Mouse (Mus musculus): ENCODE measurements around the gene Ppih.

Ppih gene

GRCm38 (mm10) chr4:119320131-119320830 lies at the start of gene Ppih:
Ppih (minus strand) TSS chr4:119320546.
- peak; percentile 89 for DNase-seq (ENCODE audit: low spot score)

- no peak for DNase-seq (ENCODE audit: low spot score)
These were observed 49.1 kb upstream of the Ppih start for GRCm38 (mm10) chr4:119369460-119369859.

GRCm38 (mm10) chr4:119366758-119367526 lies 46.6 kb upstream of the Ppih start:
- no peak for DNase-seq (ENCODE audit: low spot score)

GRCm38 (mm10) chr4:119362231-119362630 lies 41.9 kb upstream of the Ppih start:
- DNase-seq (ENCODE audit: low spot score), result no peak

GRCm38 (mm10) chr4:119359196-119359971 lies 39.0 kb upstream of the Ppih start:
- DNase-seq (ENCODE audit: low spot score), result no peak

- DNase-seq (ENCODE audit: low spot score), result no peak
These were observed 25.2 kb upstream of the Ppih start for GRCm38 (mm10) chr4:119345508-119345907.

GRCm38 (mm10) chr4:119338861-119339361 lies 18.6 kb upstream of the Ppih start:
- peak; percentile 7 for DNase-seq (ENCODE audit: low spot score)

GRCm38 (mm10) chr4:119338422-119338821 lies 18.1 kb upstream of the Ppih start:
- no peak for DNase-seq (ENCODE audit: low spot score)

- DNase-seq (ENCODE audit: low spot score), result no peak
These were observed 13.1 kb upstream of the Ppih start for GRCm38 (mm10) chr4:119333487-119333886.

GRCm38 (mm10) chr4:119320896-119321550 lies 677 bp upstream of the Ppih start:
- no peak for DNase-seq (ENCODE audit: low spot score)

- no peak for DNase-seq (ENCODE audit: low spot score)
These were observed 6.6 kb downstream of the Ppih start for GRCm38 (mm10) chr4:119313756-119314155.

- no peak for DNase-seq (ENCODE audit: low spot score)
These were observed 14.9 kb downstream of the Ppih start for GRCm38 (mm10) chr4:119305418-119305817.

- no peak for DNase-seq (ENCODE audit: low spot score)
These were observed 17.1 kb downstream of the Ppih start for GRCm38 (mm10) chr4:119303291-119303690.

GRCm38 (mm10) chr4:119301777-119302176 lies 18.6 kb downstream of the Ppih start:
- no peak for DNase-seq (ENCODE audit: low spot score)

- DNase-seq (ENCODE audit: low spot score), result no peak
These were observed 19.6 kb downstream of the Ppih start for GRCm38 (mm10) chr4:119300761-119301160.

- no peak for DNase-seq (ENCODE audit: low spot score)
These were observed 23.0 kb downstream of the Ppih start for GRCm38 (mm10) chr4:119297361-119297760.

GRCm38 (mm10) chr4:119295134-119295453 lies 25.3 kb downstream of the Ppih start:
- DNase-seq (ENCODE audit: low spot score), result no peak

GRCm38 (mm10) chr4:119294415-119295133 lies 25.8 kb downstream of the Ppih start, which contains the start of gene Ybx1:
Ybx1 (minus strand) TSS chr4:119294604.
- peak; percentile 100 for DNase-seq (ENCODE audit: low spot score)

GRCm38 (mm10) chr4:119293574-119294258 lies 26.6 kb downstream of the Ppih start:
- peak; percentile 6 for DNase-seq (ENCODE audit: low spot score)

- peak; percentile 8 for DNase-seq (ENCODE audit: low spot score)
These were observed 27.4 kb downstream of the Ppih start for GRCm38 (mm10) chr4:119292771-119293573.

Measured in ovary, postnatal 10 days (tissue).